Mouse (Mus musculus) brain, embryonic 14.5 days (tissue): ENCODE results near the gene Matk.

Experiments used
- CTCF ChIP-seq: fragments of 200-500 bp; IDR thresholded peaks from 2 replicates; pipeline ENCODE4 v1.5.1; 2012; ENCODE audit warnings: inconsistent platforms, mild to moderate bottlenecking, moderate library complexity, borderline replicate concordance; ENCODE audit not compliant: insufficient read depth, insufficient read length; ENCODE audit errors: extremely low read depth
- POLR2A ChIP-seq: fragments of 200-500 bp; IDR thresholded peaks from 2 replicates; pipeline ENCODE4 v1.6.1; 2012; ENCODE audit warnings: mild to moderate bottlenecking, inconsistent platforms, borderline replicate concordance; ENCODE audit not compliant: poor library complexity, insufficient read depth, insufficient read length, severe bottlenecking; ENCODE audit errors: extremely low read depth

GRCm38 (mm10) chr10:81234206-81234605 is 18.5 kb upstream of the Matk start:
- TF ChIP-seq POLR2A (no peak), CTCF (no peak)
